Mouse (Mus musculus) left cerebral cortex, adult 2 months (tissue): ENCODE measurements around the gene Gaa. TPM values are rescaled to one million over a fixed set of nuclear protein-coding genes. Genes with fewer than 3 reads are reported as not detected.

ENCODE experiments used
- DNase-seq, 2 experiments: peaks; one replicate each; pipeline ENCODE4 v3.0.0; 2021 to 2022; ENCODE audit warnings: low spot score in 2 of 2, mixed read lengths in 1 of 2; ENCODE audit errors: extremely low spot score in 1 of 2
- H3K27ac ChIP-seq: fragments of 200-600 bp; 2 replicates; pipeline ENCODE4 v1.8.1; 2022
- H3K4me3 ChIP-seq: fragments of 200-600 bp; 2 replicates; pipeline ENCODE4 v1.8.1; 2022
- CTCF ChIP-seq: fragments of 200-600 bp; IDR thresholded peaks from 2 replicates; pipeline ENCODE4 v1.8.1; 2022; ENCODE audit warnings: antibody characterized with exemption, mild to moderate bottlenecking, moderate library complexity
- intact Hi-C: fragments of 180-260 bp; cut with DNase I; formaldehyde crosslinking; loops from one replicate; pipeline ENCODE4 v1.15.1; 2025
- total RNA-seq, 2 experiments: library from RNA; stranded (reverse); gene quantifications; 2 replicates each; pipeline ENCODE4 v1.2.3; 2021

Gene Gaa
- total RNA-seq, 2 experiments from 2014 or later: 241 to 268 TPM

DNA sequence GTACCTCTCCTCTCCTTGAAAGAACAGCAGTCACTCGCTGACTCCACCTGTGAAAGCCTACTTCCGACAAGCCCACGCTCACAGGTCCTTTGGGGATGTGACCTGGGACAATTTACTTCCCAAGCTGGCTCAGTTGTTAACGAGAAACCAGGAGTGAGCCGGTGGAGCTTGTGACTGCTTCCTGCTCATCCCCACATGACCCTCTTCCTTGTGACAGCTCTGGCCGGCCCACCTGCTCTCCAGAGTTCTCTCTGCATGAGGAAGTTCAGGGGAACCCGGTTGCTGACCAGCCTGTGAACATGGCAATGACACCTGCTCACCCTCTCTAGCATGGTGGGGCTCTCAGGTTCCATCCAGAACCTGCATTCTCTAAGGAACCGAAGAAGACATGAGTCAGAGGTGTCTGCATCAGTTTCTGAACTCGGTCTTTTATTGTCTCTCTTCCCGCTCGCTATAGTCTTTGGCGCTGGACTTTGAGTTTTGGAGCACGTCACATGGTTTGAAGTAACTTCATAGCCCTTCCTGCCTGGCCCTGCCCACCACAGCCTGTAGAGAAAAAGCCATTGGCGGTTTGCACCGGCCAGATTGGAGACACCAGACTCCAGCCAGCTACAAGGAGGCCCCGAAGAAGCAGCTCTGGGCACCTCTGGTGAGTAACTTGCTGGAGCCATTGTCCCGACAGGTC is 46.7 kb downstream of the Gaa start:
- intact Hi-C loops: no loop called here
- no peak for TF ChIP-seq CTCF
- H3K4me3 ChIP-seq: no peak overlapping the region
- DNase-seq: no peak
- H3K27ac ChIP-seq: no peak overlapping the region

DNA sequence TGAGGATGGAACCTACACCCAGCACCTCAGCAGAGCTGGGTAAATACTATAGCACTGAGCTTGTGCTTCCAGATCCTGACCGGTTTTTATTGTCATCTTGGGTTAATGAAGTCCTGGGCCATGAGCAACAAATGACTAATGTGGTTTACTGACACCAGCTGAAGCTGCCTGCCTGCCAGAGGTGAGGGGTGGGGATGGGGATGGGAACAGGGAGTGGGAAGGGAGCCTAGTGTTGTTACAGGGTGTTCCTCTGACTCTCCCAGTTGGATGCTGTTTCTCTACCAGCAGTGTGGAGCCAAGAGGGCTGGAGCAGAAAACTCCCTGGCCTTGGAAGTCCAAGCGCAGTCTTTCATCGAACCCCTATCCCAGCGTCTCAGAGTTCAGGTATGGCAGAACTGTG is 49.0 kb downstream of the Gaa start:
- Histone ChIP-seq H3K4me3 (no peak overlapping the region), H3K27ac (no peak overlapping the region)
- intact Hi-C loops: no loop called here
- no peak for TF ChIP-seq CTCF
- DNase-seq: no peak

DNA sequence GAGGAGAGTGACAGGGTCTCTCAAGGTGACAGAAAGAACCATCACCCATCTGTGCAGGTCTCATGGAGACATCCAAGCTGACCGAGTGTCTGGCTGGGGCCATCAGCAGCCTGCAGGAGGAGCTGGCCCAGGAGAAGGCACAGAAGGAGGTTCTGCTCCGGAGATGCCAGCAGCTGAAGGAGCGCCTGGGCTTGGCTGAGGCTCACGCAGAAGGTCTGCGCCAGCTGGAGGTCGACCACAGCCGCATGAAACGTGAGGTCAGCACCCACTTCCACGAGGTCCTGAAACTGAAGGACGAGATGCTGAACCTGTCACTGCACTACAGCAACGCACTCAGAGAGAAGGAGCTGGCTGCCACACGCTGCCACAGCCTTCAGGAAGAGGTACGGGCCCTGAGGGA is 54.8 kb downstream of the Gaa start:
- no peak for DNase-seq
- intact Hi-C loops: loop anchor here (10.0 kb wide), 1 partner anchor 252 kb away; no protein-coding TSS in a partner anchor
- H3K4me3 ChIP-seq: no peak overlapping the region
- H3K27ac ChIP-seq: no peak overlapping the region
- TF ChIP-seq CTCF: no peak

DNA sequence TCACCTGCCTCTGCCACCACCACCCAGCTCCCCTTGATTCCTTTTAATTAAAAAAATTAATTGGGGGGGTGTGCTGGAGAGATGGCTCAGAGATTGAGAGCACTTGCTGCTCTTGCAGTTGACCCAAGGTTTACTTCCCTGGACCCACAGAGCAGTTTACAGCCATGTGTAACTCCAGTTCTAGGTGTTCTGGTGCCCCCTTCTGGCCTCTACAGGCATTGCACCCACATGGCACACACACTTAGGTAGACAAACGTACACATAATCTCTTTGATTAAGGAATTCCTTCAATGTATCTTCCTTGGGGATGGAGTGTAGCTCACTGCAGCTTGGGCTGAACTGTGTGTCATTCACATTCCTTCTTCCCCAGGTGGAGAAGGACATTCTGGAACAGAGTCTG is 57.4 kb downstream of the Gaa start:
- TF ChIP-seq CTCF: peak; percentile 10
- H3K4me3 ChIP-seq: no peak overlapping the region
- DNase-seq: no peak
- no peak overlapping the region for H3K27ac ChIP-seq
- intact Hi-C loops: loop anchor here (10.0 kb wide), 1 partner anchor 250 kb away; no protein-coding TSS in a partner anchor

DNA sequence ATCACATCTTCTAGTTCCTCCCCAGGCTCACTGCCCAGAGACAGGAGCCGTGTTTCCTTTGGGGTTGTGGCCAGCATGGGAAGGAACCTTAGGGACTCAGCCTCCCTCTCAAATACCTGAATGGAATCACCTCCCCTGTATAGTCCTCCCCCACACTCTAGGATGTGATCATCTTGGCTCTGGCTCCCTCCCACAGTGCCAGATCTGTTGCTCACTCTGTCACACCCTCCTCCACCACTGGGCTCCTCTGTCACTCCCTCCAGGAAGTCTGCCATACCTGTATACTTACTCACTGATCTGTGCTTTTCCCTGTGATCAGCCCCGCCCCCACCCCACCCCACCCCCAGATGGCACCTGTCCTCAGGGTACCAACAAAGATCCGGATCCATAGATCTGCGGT is 62.9 kb downstream of the Gaa start:
- DNase-seq: peak in 1 of 2 experiments; percentile 19
- intact Hi-C loops: no loop called here
- TF ChIP-seq CTCF: no peak
- Histone ChIP-seq H3K4me3 (no peak overlapping the region), H3K27ac (no peak overlapping the region)

DNA sequence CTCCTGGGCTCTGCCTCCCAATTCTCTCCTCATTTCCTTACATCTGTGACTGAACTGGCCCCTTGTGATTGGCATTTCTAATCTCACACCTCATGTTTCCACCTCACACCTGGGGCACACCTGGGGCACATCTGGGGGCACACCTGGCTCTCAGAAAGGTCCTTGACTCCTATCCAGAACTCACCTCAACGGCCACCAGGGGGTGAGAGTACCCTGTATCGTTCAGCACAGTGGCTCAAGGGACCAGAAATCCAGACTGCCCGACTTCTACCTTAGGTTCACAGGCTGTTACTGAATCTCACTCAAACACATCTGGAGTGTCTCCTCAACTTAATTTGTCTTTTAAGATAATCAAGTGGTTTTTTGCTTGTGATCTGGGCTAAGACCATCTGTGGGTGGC is 64.3 kb downstream of the Gaa start:
- Histone ChIP-seq H3K27ac (no peak overlapping the region), H3K4me3 (no peak overlapping the region)
- intact Hi-C loops: no loop called here
- no peak for DNase-seq
- TF ChIP-seq CTCF: no peak; the same call in 1 of the 2 replicates

Other genes starting within 250 kb of the Gaa start
- gene Cbx2, start 244.9 kb upstream of the Gaa start, total RNA-seq: 1 to 10 TPM; 3.2 to 3.4 TPM
- 10 to 100 TPM; 11.1 to 11.2 TPM for gene Cbx8, start 226.9 kb upstream of the Gaa start, total RNA-seq
- gene Cbx4, start 181.7 kb upstream of the Gaa start, total RNA-seq: 10 to 100 TPM; 51.4 to 54.3 TPM
- 10 to 100 TPM; 25.2 to 34.6 TPM for gene Tbc1d16, start 39.4 kb upstream of the Gaa start, total RNA-seq
- gene Ccdc40, start 39.3 kb upstream of the Gaa start, total RNA-seq: 1 to 10 TPM; 1.3 to 1.5 TPM
- 10 to 100 TPM; 68.7 to 78.6 TPM for gene Eif4a3, start 32.2 kb downstream of the Gaa start, total RNA-seq
- gene Card14, start 39.9 kb downstream of the Gaa start, total RNA-seq: under 1 TPM; 0.19 to 0.27 TPM
- 1 to 10 TPM; 4.6 to 5.0 TPM for gene Sgsh, start 87.6 kb downstream of the Gaa start, total RNA-seq
- 1 to 10 TPM; 3.9 TPM for gene Slc26a11, start 87.7 kb downstream of the Gaa start, total RNA-seq
- gene Rnf213, start 125.2 kb downstream of the Gaa start, total RNA-seq: 1 to 10 TPM; 3.4 to 3.9 TPM
- 10 to 100 TPM; 31.3 to 35.3 TPM for gene Endov, start 223.5 kb downstream of the Gaa start, total RNA-seq